Mouse (Mus musculus): ENCODE results near the gene Otx2. TPM values are rescaled to one million over a fixed set of nuclear protein-coding genes. Genes with fewer than 3 reads are reported as not detected.

The Otx2 gene
- polyA plus RNA-seq, 1 experiment from 2014 or later = not detected

DNA sequence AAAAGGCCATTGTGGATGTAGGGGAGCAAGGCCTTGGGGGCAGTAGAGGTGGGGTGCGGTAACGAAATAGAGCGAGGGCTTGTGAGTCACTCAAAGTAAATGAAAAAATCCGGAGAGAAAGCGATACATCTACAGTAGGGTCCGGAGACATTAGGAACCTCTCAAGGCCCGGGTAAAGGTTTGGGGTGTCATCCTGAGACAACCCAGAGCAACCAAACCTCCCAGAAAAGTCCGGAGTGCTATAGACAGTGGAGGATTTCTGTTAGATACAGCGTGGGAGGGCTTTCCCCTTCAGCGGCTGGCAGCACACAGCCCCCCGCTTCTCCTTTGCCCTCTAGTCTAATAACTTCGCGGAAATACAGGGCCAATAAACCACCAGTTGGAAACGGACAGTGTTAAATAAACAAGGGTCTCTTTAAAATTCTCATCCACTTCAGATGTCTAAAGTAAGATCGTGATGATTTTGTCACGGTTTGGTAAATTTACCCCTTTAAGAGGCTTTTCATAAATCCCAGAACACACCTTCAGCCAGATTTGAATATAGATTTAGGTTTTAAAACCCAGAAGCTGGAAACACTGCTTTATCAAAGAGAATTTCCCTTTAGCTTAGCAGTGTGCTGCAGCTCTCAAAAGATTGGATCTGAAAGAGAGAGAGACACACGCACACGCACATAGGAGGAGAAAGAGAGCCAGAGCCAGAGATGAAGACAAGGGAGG, 3.9 kb downstream of the Otx2 start:
- H3K9ac ChIP-seq (replicated peaks; ENCODE audit: low read length) = no peak overlapping the region
- H3K9me3 ChIP-seq (ENCODE audit: low read length) = no peaks in the 10 kb centered on the region
- no peak overlapping the region for H3K27ac ChIP-seq (ENCODE audit: low read length)
- H3K36me3 ChIP-seq (ENCODE audit: insufficient read depth, low read length) = no peaks in the 10 kb centered on the region
- no peak for ATAC-seq (ENCODE audit: low FRiP score, low TSS enrichment)
- no peak overlapping the region for H3K4me2 ChIP-seq (replicated peaks; ENCODE audit: low read depth, low read length)
- 1% methylated on average over 18 of the region's 18 CpGs for WGBS
- no peak overlapping the region for H3K4me3 ChIP-seq (ENCODE audit: low read length)
- H3K4me1 ChIP-seq (ENCODE audit: insufficient read depth, low read length) = no peaks in the 10 kb centered on the region
- H3K27me3 ChIP-seq (ENCODE audit: insufficient read depth, low read length) = peaks cover 98% of the 10 kb centered on the region

- WGBS = under 1% methylated on average over 29 of the region's 29 CpGs
- Histone ChIP-seq H3K9me3 (ENCODE audit: low read length) (no peaks in the 10 kb centered on the region), H3K4me3 (ENCODE audit: low read length) (no peak overlapping the region), H3K9ac (replicated peaks; ENCODE audit: low read length) (no peak overlapping the region), H3K4me1 (ENCODE audit: insufficient read depth, low read length) (no peaks in the 10 kb centered on the region), H3K36me3 (ENCODE audit: insufficient read depth, low read length) (no peaks in the 10 kb centered on the region), H3K27ac (ENCODE audit: low read length) (no peak overlapping the region), H3K4me2 (replicated peaks; ENCODE audit: low read depth, low read length) (no peak overlapping the region), H3K27me3 (ENCODE audit: insufficient read depth, low read length) (peaks cover 95% of the 10 kb centered on the region)
- ATAC-seq (ENCODE audit: low FRiP score, low TSS enrichment) = peak; percentile 49; the same call in 1 of the 2 replicates
Measured at GRCm38 (mm10) chr14:48668761-48669303, 4.8 kb downstream of the Otx2 start.

GRCm38 (mm10) chr14:48668051-48668481, 5.6 kb downstream of the Otx2 start:
- H3K4me3 ChIP-seq (ENCODE audit: low read length) = no peak overlapping the region
- no peak overlapping the region for H3K9ac ChIP-seq (replicated peaks; ENCODE audit: low read length)
- no peaks in the 10 kb centered on the region for H3K4me1 ChIP-seq (ENCODE audit: insufficient read depth, low read length)
- H3K4me2 ChIP-seq (replicated peaks; ENCODE audit: low read depth, low read length) = no peak overlapping the region
- no peaks in the 10 kb centered on the region for H3K9me3 ChIP-seq (ENCODE audit: low read length)
- no peak overlapping the region for H3K27ac ChIP-seq (ENCODE audit: low read length)
- 5% methylated on average over 11 of the region's 11 CpGs for WGBS
- ATAC-seq (ENCODE audit: low FRiP score, low TSS enrichment) = no peak
- H3K27me3 ChIP-seq (ENCODE audit: insufficient read depth, low read length) = peaks cover 92% of the 10 kb centered on the region
- no peaks in the 10 kb centered on the region for H3K36me3 ChIP-seq (ENCODE audit: insufficient read depth, low read length)

DNA sequence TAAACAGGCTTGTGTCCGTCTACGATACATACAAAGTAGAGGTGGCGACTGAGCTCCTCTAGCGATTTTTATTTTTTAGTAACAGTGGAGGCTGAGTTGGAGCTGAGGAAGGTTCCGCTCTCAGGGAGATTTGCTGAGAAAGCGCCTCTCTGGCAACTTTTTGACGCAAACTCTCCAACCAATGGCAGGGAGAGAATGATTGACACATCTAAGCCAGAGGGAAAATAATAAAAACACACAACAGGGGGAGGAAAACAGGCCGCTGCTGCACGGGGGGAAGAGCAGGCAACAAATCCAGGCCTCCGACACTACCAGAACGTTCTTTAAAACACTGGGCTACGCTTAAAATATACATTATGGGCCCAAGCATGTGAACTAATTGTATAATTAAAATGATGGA, 6.2 kb downstream of the Otx2 start:
- Histone ChIP-seq H3K4me3 (ENCODE audit: low read length) (no peak overlapping the region), H3K4me2 (replicated peaks; ENCODE audit: low read depth, low read length) (no peak overlapping the region), H3K27ac (ENCODE audit: low read length) (no peak overlapping the region), H3K27me3 (ENCODE audit: insufficient read depth, low read length) (peaks cover 92% of the 10 kb centered on the region), H3K4me1 (ENCODE audit: insufficient read depth, low read length) (no peaks in the 10 kb centered on the region), H3K9me3 (ENCODE audit: low read length) (no peaks in the 10 kb centered on the region), H3K36me3 (ENCODE audit: insufficient read depth, low read length) (no peaks in the 10 kb centered on the region), H3K9ac (replicated peaks; ENCODE audit: low read length) (no peak overlapping the region)
- no peak for ATAC-seq (ENCODE audit: low FRiP score, low TSS enrichment)
- 1% methylated on average over 12 of the region's 12 CpGs for WGBS

GRCm38 (mm10) chr14:48666771-48667170, 6.8 kb downstream of the Otx2 start:
- H3K9ac ChIP-seq (replicated peaks; ENCODE audit: low read length) = no peak overlapping the region
- no peak overlapping the region for H3K4me2 ChIP-seq (replicated peaks; ENCODE audit: low read depth, low read length)
- no peaks in the 10 kb centered on the region for H3K36me3 ChIP-seq (ENCODE audit: insufficient read depth, low read length)
- H3K9me3 ChIP-seq (ENCODE audit: low read length) = no peaks in the 10 kb centered on the region
- H3K4me1 ChIP-seq (ENCODE audit: insufficient read depth, low read length) = no peaks in the 10 kb centered on the region
- H3K4me3 ChIP-seq (ENCODE audit: low read length) = no peak overlapping the region
- no peak overlapping the region for H3K27ac ChIP-seq (ENCODE audit: low read length)
- peaks cover 94% of the 10 kb centered on the region for H3K27me3 ChIP-seq (ENCODE audit: insufficient read depth, low read length)
- under 1% methylated on average over 19 of the region's 19 CpGs for WGBS
- ATAC-seq (ENCODE audit: low FRiP score, low TSS enrichment) = no peak

- no peak overlapping the region; the same call in 1 of the 2 replicates for H3K4me3 ChIP-seq (ENCODE audit: low read length)
- H3K36me3 ChIP-seq (ENCODE audit: insufficient read depth, low read length) = no peaks in the 10 kb centered on the region
- no peak overlapping the region for H3K4me2 ChIP-seq (replicated peaks; ENCODE audit: low read depth, low read length)
- no peak overlapping the region for H3K9ac ChIP-seq (replicated peaks; ENCODE audit: low read length)
- no peak for ATAC-seq (ENCODE audit: low FRiP score, low TSS enrichment)
- H3K27me3 ChIP-seq (ENCODE audit: insufficient read depth, low read length) = peaks cover 94% of the 10 kb centered on the region
- H3K4me1 ChIP-seq (ENCODE audit: insufficient read depth, low read length) = no peaks in the 10 kb centered on the region
- under 1% methylated on average over 52 of the region's 52 CpGs for WGBS
- H3K9me3 ChIP-seq (ENCODE audit: low read length) = no peaks in the 10 kb centered on the region
- H3K27ac ChIP-seq (ENCODE audit: low read length) = no peak overlapping the region
Measured at GRCm38 (mm10) chr14:48665816-48666661, 7.6 kb downstream of the Otx2 start.

DNA sequence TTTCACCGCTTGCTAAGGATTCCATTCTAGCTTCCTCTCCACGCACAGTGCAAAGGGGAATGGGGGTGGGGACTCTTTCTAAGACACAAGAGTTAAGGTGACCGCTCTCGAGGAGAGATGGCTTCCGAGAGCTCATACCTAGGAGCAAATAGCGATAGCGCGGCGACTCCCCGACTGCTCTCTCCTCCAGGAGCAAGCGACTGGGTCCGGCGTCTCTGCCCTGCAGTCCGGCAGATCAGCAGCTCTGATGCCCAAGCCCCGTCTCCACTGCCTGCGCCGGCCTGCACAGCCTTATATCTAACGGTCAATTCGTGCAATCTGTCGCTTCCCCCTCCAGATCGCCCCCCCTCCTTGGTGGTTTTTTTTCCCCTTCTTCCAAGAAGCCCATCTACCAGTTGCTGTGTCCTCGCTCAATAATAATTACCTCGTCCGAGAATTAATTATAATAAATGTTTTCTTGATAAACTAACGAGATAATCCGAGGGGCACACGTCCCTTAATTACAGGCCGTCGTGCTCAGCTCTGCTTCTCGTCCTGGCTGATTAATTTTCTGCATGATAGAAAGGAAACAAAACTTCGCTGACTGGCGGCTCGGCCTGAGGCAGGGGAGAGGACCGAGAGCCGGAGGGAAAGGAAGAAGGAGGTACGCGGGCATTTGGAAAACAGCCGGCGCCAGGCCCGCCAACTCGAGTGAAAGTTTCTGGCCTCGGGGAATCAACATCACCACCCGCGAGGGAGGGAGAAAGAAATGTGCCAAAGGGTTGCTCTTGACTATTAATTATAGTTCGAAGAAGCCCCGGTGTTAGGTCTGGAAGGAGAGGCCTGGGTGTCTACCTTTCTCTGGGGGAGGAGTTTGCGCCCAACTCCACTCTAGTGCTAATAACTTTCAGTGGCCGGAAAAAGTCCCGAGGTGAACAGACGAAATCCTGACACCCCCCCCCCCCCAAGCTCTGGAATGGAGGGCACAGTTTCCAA, 8.5 kb downstream of the Otx2 start:
- Histone ChIP-seq H3K27ac (ENCODE audit: low read length) (no peak overlapping the region), H3K4me1 (ENCODE audit: insufficient read depth, low read length) (no peaks in the 10 kb centered on the region), H3K4me3 (ENCODE audit: low read length) (no peak overlapping the region), H3K27me3 (ENCODE audit: insufficient read depth, low read length) (peaks cover 94% of the 10 kb centered on the region), H3K4me2 (replicated peaks; ENCODE audit: low read depth, low read length) (no peak overlapping the region), H3K36me3 (ENCODE audit: insufficient read depth, low read length) (no peaks in the 10 kb centered on the region), H3K9ac (replicated peaks; ENCODE audit: low read length) (no peak overlapping the region), H3K9me3 (ENCODE audit: low read length) (no peaks in the 10 kb centered on the region)
- under 1% methylated on average over 49 of the region's 50 CpGs for WGBS
- peak; percentile 68; the same call in 1 of the 2 replicates for ATAC-seq (ENCODE audit: low FRiP score, low TSS enrichment)

DNA sequence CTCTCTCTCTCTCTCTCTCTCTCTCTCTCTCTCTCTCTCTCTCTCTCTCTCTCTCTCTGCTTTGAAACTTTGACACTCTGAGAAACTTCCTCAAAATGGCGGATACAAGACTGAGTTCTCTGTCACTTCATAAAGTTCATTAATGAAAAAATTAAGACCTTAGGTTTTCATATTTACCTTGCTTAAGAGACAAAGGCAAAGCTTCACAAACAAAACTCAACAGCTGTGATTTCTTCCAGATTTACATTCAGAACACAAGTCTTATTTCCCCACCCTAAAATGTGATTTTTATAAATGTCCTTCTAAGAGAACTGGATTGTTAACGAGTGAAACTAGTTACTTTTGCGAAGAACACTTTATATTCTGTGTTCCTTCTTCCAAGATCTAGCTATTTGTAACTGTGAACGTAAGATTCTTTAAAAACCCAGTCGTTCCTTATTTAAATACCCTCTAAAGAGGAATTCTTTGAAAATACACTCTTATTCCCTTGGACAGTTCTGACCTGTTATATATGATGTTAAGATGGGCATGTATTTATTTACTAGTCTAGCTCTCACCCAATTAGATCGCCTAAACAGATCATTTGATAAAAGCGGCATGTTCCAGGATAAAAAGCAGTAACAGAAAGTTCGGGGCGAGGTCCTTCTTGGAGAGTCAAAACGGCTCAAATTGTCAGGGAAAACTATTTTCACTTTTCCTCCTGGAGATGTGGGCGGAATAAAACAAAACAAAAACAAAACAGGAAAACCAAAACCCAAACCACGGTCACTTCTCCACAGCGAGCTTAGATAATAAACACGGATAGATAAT, 9.4 kb downstream of the Otx2 start:
- Histone ChIP-seq H3K36me3 (ENCODE audit: insufficient read depth, low read length) (no peaks in the 10 kb centered on the region), H3K4me3 (ENCODE audit: low read length) (no peak overlapping the region), H3K4me2 (replicated peaks; ENCODE audit: low read depth, low read length) (no peak overlapping the region), H3K4me1 (ENCODE audit: insufficient read depth, low read length) (no peaks in the 10 kb centered on the region), H3K9me3 (ENCODE audit: low read length) (no peaks in the 10 kb centered on the region), H3K27me3 (ENCODE audit: insufficient read depth, low read length) (peaks cover 94% of the 10 kb centered on the region), H3K27ac (ENCODE audit: low read length) (no peak overlapping the region), H3K9ac (replicated peaks; ENCODE audit: low read length) (no peak overlapping the region)
- 3% methylated on average over 14 of the region's 14 CpGs for WGBS
- no peak for ATAC-seq (ENCODE audit: low FRiP score, low TSS enrichment)

All from kidney, embryonic 16.5 days (tissue).